Mouse (Mus musculus): ENCODE measurements at regions not wholly inside any gene's neighbourhood (a gene's known extent, or its start where the extent isn't known, plus 50 kb on each side); places are given as distances from the start of the nearest gene placed in this dataset.

GRCm38 (mm10) chr4:70952671-70953070 lies 417.9 kb upstream of the Megf9 start:
- no peak for DNase-seq

GRCm38 (mm10) chr4:70940146-70940545 lies 405.4 kb upstream of the Megf9 start:
- DNase-seq = no peak

- DNase-seq = no peak
Measured at GRCm38 (mm10) chr4:70934140-70934539, 399.3 kb upstream of the Megf9 start.

- DNase-seq = peak; percentile 71
Measured at GRCm38 (mm10) chr4:70921972-70922692, 387.3 kb upstream of the Megf9 start.

- DNase-seq = no peak
Measured at GRCm38 (mm10) chr4:70914566-70914965, 379.8 kb upstream of the Megf9 start.

- no peak for DNase-seq
Measured at GRCm38 (mm10) chr4:70906771-70907749, 372.3 kb upstream of the Megf9 start.

Measured in retina, postnatal 1 day (tissue).